Mouse (Mus musculus) G1E (cell line): ENCODE data around the gene Gm49416.

ENCODE experiments used
- CTCF ChIP-seq: IDR thresholded peaks from 2 replicates; pipeline ENCODE4 v1.5.1; 2012; ENCODE audit warnings: low read depth, low read length, inconsistent platforms, mixed read lengths
- GATA1 ChIP-seq: IDR thresholded peaks from 2 replicates; pipeline ENCODE4 v1.6.1; 2012; ENCODE audit warnings: borderline replicate concordance, low read length, inconsistent platforms, mixed read lengths
- GATA2 ChIP-seq: IDR thresholded peaks from 2 replicates; pipeline ENCODE4 v1.6.1; 2012; ENCODE audit warnings: low read depth, low read length, inconsistent platforms, borderline replicate concordance
- POLR2AphosphoS5 ChIP-seq: IDR thresholded peaks from 2 replicates; pipeline ENCODE4 v1.6.1; 2012; ENCODE audit warnings: low read depth, low read length, inconsistent platforms; ENCODE audit not compliant: insufficient replicate concordance
- TAL1 ChIP-seq: conservative IDR thresholded peaks from 2 replicates; pipeline ENCODE4 v1.6.1; 2012; ENCODE audit warnings: low read depth, low read length, inconsistent platforms, mixed read lengths

- TF ChIP-seq CTCF (no peak), TAL1 (no peak), POLR2AphosphoS5 (no peak), GATA1 (no peak), GATA2 (no peak)
Observed at GRCm38 (mm10) chr19:8940526-8941133, 51.9 kb downstream of the Gm49416 start.
